Mouse (Mus musculus): ENCODE measurements around the gene Rapgef1. TPM values are rescaled to one million over a fixed set of nuclear protein-coding genes. Genes with fewer than 3 reads are reported as not detected.
"Not testable (repeated sequence)": the region's sequence is repeated elsewhere in the genome, so short reads cannot be mapped to it uniquely, and the experiment has no call there.

Rapgef1 gene
- total and polyA plus RNA-seq, 2 experiments from 2014 or later, result 19.4 to 99.1 TPM

GRCm38 (mm10) chr2:29771611-29772461 is 152.3 kb downstream of the Rapgef1 start:
- peaks cover 8% of the 10 kb centered on the region for H3K36me3 ChIP-seq (ENCODE audit: insufficient read depth)
- H3K27me3 ChIP-seq (ENCODE audit: insufficient read depth, low read length), result no peaks in the 10 kb centered on the region
- H3K9ac ChIP-seq, result no peak overlapping the region
- TF ChIP-seq CTCF (IDR thresholded peaks at IDR 0.05; ENCODE audit: low read depth), result no peak
- H3K4me1 ChIP-seq (ENCODE audit: insufficient read depth), result no peaks in the 10 kb centered on the region
- H3K9me3 ChIP-seq (ENCODE audit: low read length), result no peaks in the 10 kb centered on the region
- H3K4me3 ChIP-seq (ENCODE audit: low read depth, low read length), result no peak overlapping the region
- WGBS, result 88% methylated on average over 8 of the region's 8 CpGs
- no peak overlapping the region for H3K27ac ChIP-seq (ENCODE audit: low read depth, low read length)
- ATAC-seq (no peak), DNase-seq (no peak)
- H3K4me2 ChIP-seq (ENCODE audit: low read depth), result no peak overlapping the region

- peaks cover 23% of the 10 kb centered on the region for H3K36me3 ChIP-seq (ENCODE audit: insufficient read depth)
- H3K9me3 ChIP-seq (ENCODE audit: low read length), result no peaks in the 10 kb centered on the region
- no peak for DNase-seq
- no peak overlapping the region for H3K4me2 ChIP-seq (ENCODE audit: low read depth)
- no peak overlapping the region for H3K9ac ChIP-seq
- 93% methylated on average over 4 of the region's 4 CpGs for WGBS
- no peaks in the 10 kb centered on the region for H3K4me1 ChIP-seq (ENCODE audit: insufficient read depth)
- no peaks in the 10 kb centered on the region for H3K27me3 ChIP-seq (ENCODE audit: insufficient read depth, low read length)
- ATAC-seq, result no peak
- H3K4me3 ChIP-seq (ENCODE audit: low read depth, low read length), result no peak overlapping the region
- no peak overlapping the region for H3K27ac ChIP-seq (ENCODE audit: low read depth, low read length)
- TF ChIP-seq CTCF (IDR thresholded peaks at IDR 0.05; ENCODE audit: low read depth), result no peak
These were observed 153.8 kb downstream of the Rapgef1 start for GRCm38 (mm10) chr2:29773323-29773722.

- not testable (repeated sequence) for H3K4me3 ChIP-seq (ENCODE audit: low read depth, low read length); H3K9me3 ChIP-seq (ENCODE audit: low read length); ATAC-seq; H3K4me1 ChIP-seq (ENCODE audit: insufficient read depth); DNase-seq; H3K27me3 ChIP-seq (ENCODE audit: insufficient read depth, low read length); H3K9ac ChIP-seq; H3K4me2 ChIP-seq (ENCODE audit: low read depth); H3K27ac ChIP-seq (ENCODE audit: low read depth, low read length)
- H3K36me3 ChIP-seq (ENCODE audit: insufficient read depth), result peaks cover 88% of the 10 kb centered on the region
- 98% methylated on average over 2 of the region's 2 CpGs for WGBS
These were observed 161.7 kb downstream of the Rapgef1 start for GRCm38 (mm10) chr2:29781256-29781655.

DNA sequence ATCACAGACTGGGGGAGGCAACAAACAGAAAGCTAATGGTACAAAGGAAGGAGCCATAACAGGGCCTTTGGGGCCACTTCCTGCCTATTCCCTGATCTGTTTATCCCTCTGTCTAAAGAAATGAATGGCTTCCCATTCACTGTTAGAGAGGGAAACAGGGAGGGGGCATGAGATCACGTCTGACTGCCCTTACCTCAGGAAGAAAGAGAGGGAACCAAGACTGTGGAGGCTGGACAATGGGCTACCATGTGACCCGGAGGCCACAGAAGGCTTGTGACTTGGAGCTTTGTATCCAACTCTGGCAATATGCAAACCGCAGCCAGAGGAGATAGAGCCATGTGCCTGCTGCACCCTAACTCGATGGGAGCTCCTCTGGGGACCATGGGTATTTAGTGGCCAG is 164.8 kb downstream of the Rapgef1 start:
- Histone ChIP-seq H3K4me2 (ENCODE audit: low read depth) (no peak overlapping the region), H3K9me3 (ENCODE audit: low read length) (no peaks in the 10 kb centered on the region), H3K4me1 (ENCODE audit: insufficient read depth) (peaks cover 7% of the 10 kb centered on the region; the same call in 1 of the 2 replicates), H3K4me3 (ENCODE audit: low read depth, low read length) (no peak overlapping the region), H3K9ac (no peak overlapping the region), H3K36me3 (ENCODE audit: insufficient read depth) (peaks cover 59% of the 10 kb centered on the region), H3K27me3 (ENCODE audit: insufficient read depth, low read length) (no peaks in the 10 kb centered on the region), H3K27ac (ENCODE audit: low read depth, low read length) (no peak overlapping the region)
- no peak for ATAC-seq
- TF ChIP-seq CTCF (IDR thresholded peaks at IDR 0.05; ENCODE audit: low read depth), result no peak
- 60% methylated on average over 4 of the region's 4 CpGs for WGBS
- DNase-seq, result no peak

DNA sequence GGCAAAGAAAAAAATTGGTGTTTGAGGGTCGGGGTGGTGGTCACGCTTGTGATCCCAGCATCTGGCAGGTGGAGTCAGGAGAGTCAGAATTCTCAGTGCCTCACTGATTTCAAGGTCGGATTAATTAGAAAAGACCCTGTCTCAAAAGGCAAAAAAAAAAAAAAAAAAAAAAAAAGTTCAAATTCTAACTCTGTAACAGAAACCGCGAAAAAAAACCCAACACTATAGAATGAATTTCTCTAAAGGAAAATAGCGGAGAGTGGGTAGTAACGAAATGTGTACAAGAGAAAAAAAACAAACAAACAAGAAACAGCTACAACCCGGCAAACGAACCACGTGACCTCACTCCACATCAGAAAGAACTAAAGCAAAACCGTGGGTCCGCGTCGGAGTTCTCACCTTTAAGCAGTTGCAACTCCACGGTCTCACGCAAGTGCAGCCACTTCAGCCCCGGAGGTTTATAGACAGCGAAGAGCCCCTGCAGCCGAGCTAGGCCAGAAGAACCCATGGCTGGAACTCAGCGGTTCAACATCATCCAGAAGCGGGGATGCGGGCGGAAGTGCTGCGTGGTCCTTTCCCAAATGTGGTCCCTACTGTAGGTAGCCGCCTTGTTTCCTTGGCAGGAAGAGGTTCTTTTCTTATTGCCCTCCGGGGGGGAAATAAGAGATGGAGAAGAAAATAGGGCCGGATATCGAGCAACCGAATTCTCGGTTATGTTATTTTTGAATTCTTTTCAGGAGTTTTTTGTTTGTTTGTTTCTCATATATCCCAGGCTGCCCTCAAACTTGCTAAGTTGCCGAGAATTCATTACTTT is 167.8 kb downstream of the Rapgef1 start, which contains the start of gene Coq4:
Coq4 (plus strand) TSS at position 390 of the 814 bp plus-strand sequence.
- Histone ChIP-seq H3K27me3 (ENCODE audit: insufficient read depth, low read length) (no peaks in the 10 kb centered on the region), H3K4me1 (ENCODE audit: insufficient read depth) (peaks cover 7% of the 10 kb centered on the region; the same call in 1 of the 2 replicates), H3K9me3 (ENCODE audit: low read length) (no peaks in the 10 kb centered on the region), H3K36me3 (ENCODE audit: insufficient read depth) (peaks cover 59% of the 10 kb centered on the region), H3K4me3 (ENCODE audit: low read depth, low read length) (peak within 1 kb of the TSS; percentile 58), H3K4me2 (ENCODE audit: low read depth) (peak within 1 kb of the TSS; percentile 83), H3K27ac (ENCODE audit: low read depth, low read length) (peak within 1 kb of the TSS; percentile 82), H3K9ac (peak within 1 kb of the TSS; percentile 76)
- TF ChIP-seq CTCF (IDR thresholded peaks at IDR 0.05; ENCODE audit: low read depth), result no peak
- ATAC-seq, result peak; percentile 95
- peak; percentile 95 for DNase-seq
- 1% methylated on average over 31 of the region's 31 CpGs for WGBS

DNA sequence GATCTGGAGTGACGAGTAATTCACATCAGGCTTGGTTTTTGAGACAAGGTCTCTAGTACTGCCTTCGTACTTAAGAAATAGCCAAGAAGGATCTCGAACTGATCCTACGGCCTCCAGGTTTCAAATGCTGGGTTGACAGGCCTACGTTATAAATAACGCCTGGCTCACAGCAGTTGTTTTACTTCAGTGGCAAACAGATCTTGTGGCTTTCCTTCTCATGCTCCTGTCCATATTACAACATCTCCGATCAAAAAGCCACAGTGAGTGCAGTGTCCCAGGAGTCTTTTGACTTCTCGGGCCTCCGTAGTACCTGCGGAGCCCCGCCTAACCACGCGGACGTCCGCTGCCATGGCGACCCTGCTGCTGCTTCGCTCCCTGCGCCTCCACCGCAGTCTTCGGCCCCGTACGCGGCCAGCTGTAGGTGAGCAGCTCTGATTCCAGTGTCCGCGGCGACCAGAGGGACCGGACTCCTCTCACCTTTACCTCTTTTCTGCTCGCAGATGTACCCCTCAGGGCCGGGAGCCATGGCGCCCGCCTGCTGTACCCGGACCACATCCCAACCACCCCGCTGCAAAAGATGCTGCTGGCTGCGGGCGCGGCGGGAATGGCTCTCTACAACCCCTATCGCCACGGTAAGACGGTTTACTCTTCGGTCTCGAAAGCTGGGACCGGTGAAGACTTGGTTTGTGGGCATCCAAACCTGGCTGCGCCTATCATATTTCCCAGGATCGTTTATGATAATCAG is 168.6 kb downstream of the Rapgef1 start, which contains the start of gene Trub2:
Trub2 (minus strand) TSS at position 566 of the 745 bp plus-strand sequence.
- no peaks in the 10 kb centered on the region for H3K27me3 ChIP-seq (ENCODE audit: insufficient read depth, low read length)
- H3K36me3 ChIP-seq (ENCODE audit: insufficient read depth), result peaks cover 59% of the 10 kb centered on the region
- H3K4me1 ChIP-seq (ENCODE audit: insufficient read depth), result peaks cover 7% of the 10 kb centered on the region; the same call in 1 of the 2 replicates
- H3K4me2 ChIP-seq (ENCODE audit: low read depth), result peak within 1 kb of the TSS; percentile 83
- peak within 1 kb of the TSS; percentile 58 for H3K4me3 ChIP-seq (ENCODE audit: low read depth, low read length)
- no peak for TF ChIP-seq CTCF (IDR thresholded peaks at IDR 0.05; ENCODE audit: low read depth)
- no peaks in the 10 kb centered on the region for H3K9me3 ChIP-seq (ENCODE audit: low read length)
- peak within 1 kb of the TSS; percentile 76 for H3K9ac ChIP-seq
- WGBS, result 1% methylated on average over 45 of the region's 45 CpGs
- ATAC-seq (peak; percentile 91), DNase-seq (peak; percentile 85)
- peak within 1 kb of the TSS; percentile 82 for H3K27ac ChIP-seq (ENCODE audit: low read depth, low read length)

Other genes starting within 250 kb of the Rapgef1 start
- gene Gm13420, start 132.0 kb downstream of the Rapgef1 start, total RNA-seq (2014; rRNA removed), result 0.86 and 1.5 TPM in 2 replicates
- gene Gm13420, start 132.0 kb downstream of the Rapgef1 start, polyA plus RNA-seq (2015; fragmentation: Nextera tagmentation; extraction: Ambion mirVana), result 0.18 TPM in 1 of 2 replicates, not detected in the other
- not detected in 2 replicates for gene Gm13547, start 139.6 kb downstream of the Rapgef1 start, total RNA-seq (2014; rRNA removed)
- gene Gm13547, start 139.6 kb downstream of the Rapgef1 start, polyA plus RNA-seq (2015; fragmentation: Nextera tagmentation; extraction: Ambion mirVana), result not detected in 2 replicates
- gene Coq4, start 167.8 kb downstream of the Rapgef1 start, total RNA-seq (2014; rRNA removed), result 34.5 and 39.7 TPM in 2 replicates
- 31.2 and 36.7 TPM in 2 replicates for gene Coq4, start 167.8 kb downstream of the Rapgef1 start, polyA plus RNA-seq (2015; fragmentation: Nextera tagmentation; extraction: Ambion mirVana)
- gene Trub2, start 168.8 kb downstream of the Rapgef1 start, total RNA-seq (2014; rRNA removed), result 52.3 and 68.7 TPM in 2 replicates
- gene Trub2, start 168.8 kb downstream of the Rapgef1 start, polyA plus RNA-seq (2015; fragmentation: Nextera tagmentation; extraction: Ambion mirVana), result 22.4 and 27.3 TPM in 2 replicates
- 74.9 and 82.9 TPM in 2 replicates for gene Slc27a4, start 182.9 kb downstream of the Rapgef1 start, total RNA-seq (2014; rRNA removed)
- 32.3 and 40.3 TPM in 2 replicates for gene Slc27a4, start 182.9 kb downstream of the Rapgef1 start, polyA plus RNA-seq (2015; fragmentation: Nextera tagmentation; extraction: Ambion mirVana)
- 58.9 and 91.9 TPM in 2 replicates for gene Urm1, start 200.4 kb downstream of the Rapgef1 start, total RNA-seq (2014; rRNA removed)
- gene Urm1, start 200.4 kb downstream of the Rapgef1 start, polyA plus RNA-seq (2015; fragmentation: Nextera tagmentation; extraction: Ambion mirVana), result 27.3 and 29.4 TPM in 2 replicates
- gene Cercam, start 249.4 kb downstream of the Rapgef1 start, total RNA-seq (2014; rRNA removed), result 13.6 and 16.9 TPM in 2 replicates
- 10.8 and 14.1 TPM in 2 replicates for gene Cercam, start 249.4 kb downstream of the Rapgef1 start, polyA plus RNA-seq (2015; fragmentation: Nextera tagmentation; extraction: Ambion mirVana)